Mouse (Mus musculus): ENCODE data around the gene Alpl. TPM values are rescaled to one million over a fixed set of nuclear protein-coding genes. Genes with fewer than 3 reads are reported as not detected.

Alpl gene
- polyA plus RNA-seq, 1 experiment, result 6.2 TPM

- peaks cover 5% of the 10 kb centered on the region; the same call in 1 of the 2 replicates for H3K27me3 ChIP-seq (ENCODE audit: control insufficient read depth, insufficient read depth, low read length)
Measured at GRCm38 (mm10) chr4:137705379-137705778, 90.8 kb downstream of the Alpl start.

GRCm38 (mm10) chr4:137704561-137704960 is 91.6 kb downstream of the Alpl start:
- TF ChIP-seq CTCF (IDR thresholded peaks at IDR 0.05; ENCODE audit: extremely low read depth, insufficient read depth, insufficient read length, insufficient replicate concordance) (no peak), POLR2A (IDR thresholded peaks at IDR 0.05; ENCODE audit: low read depth, low read length) (no peak)
- 69% methylated on average over 2 of the region's 2 CpGs for WGBS
- no peak for DNase-seq (ENCODE audit: low read depth in 1 of 2, low spot score in 2 of 2)
- Histone ChIP-seq H3K27ac (ENCODE audit: insufficient read depth, low read length) (no peak overlapping the region), H3K4me3 (ENCODE audit: extremely low read depth, insufficient read depth, insufficient read length) (no peak overlapping the region), H3K36me3 (ENCODE audit: control insufficient read depth, insufficient read depth, low read length) (no peaks in the 10 kb centered on the region), H3K27me3 (ENCODE audit: control insufficient read depth, insufficient read depth, low read length) (peaks cover 5% of the 10 kb centered on the region; the same call in 1 of the 2 replicates), H3K4me1 (ENCODE audit: control insufficient read depth, insufficient read depth, insufficient read length) (peaks cover 3% of the 10 kb centered on the region; the same call in 1 of the 2 replicates)

More at GRCm38 (mm10) chr4:137705379-137705778, 90.8 kb downstream of the Alpl start:
- no peak overlapping the region for H3K4me3 ChIP-seq (ENCODE audit: extremely low read depth, insufficient read depth, insufficient read length)
- 89% methylated on average over 5 of the region's 5 CpGs for WGBS
- H3K27ac ChIP-seq (ENCODE audit: insufficient read depth, low read length), result no peak overlapping the region
- TF ChIP-seq POLR2A (IDR thresholded peaks at IDR 0.05; ENCODE audit: low read depth, low read length) (no peak), CTCF (IDR thresholded peaks at IDR 0.05; ENCODE audit: extremely low read depth, insufficient read depth, insufficient read length, insufficient replicate concordance) (no peak)
- no peak for DNase-seq (ENCODE audit: low read depth in 1 of 2, low spot score in 2 of 2)
- H3K36me3 ChIP-seq (ENCODE audit: control insufficient read depth, insufficient read depth, low read length), result no peaks in the 10 kb centered on the region
- H3K4me1 ChIP-seq (ENCODE audit: control insufficient read depth, insufficient read depth, insufficient read length), result peaks cover 3% of the 10 kb centered on the region; the same call in 1 of the 2 replicates

GRCm38 (mm10) chr4:137703077-137703476 is 93.1 kb downstream of the Alpl start:
- peaks cover 5% of the 10 kb centered on the region; the same call in 1 of the 2 replicates for H3K27me3 ChIP-seq (ENCODE audit: control insufficient read depth, insufficient read depth, low read length)
- 70% methylated on average over 5 of the region's 5 CpGs for WGBS

GRCm38 (mm10) chr4:137700960-137701359 is 95.2 kb downstream of the Alpl start:
- Histone ChIP-seq H3K4me3 (ENCODE audit: extremely low read depth, insufficient read depth, insufficient read length) (no peak overlapping the region), H3K27me3 (ENCODE audit: control insufficient read depth, insufficient read depth, low read length) (no peaks in the 10 kb centered on the region; the same call in 1 of the 2 replicates), H3K27ac (ENCODE audit: insufficient read depth, low read length) (no peak overlapping the region), H3K4me1 (ENCODE audit: control insufficient read depth, insufficient read depth, insufficient read length) (no peaks in the 10 kb centered on the region), H3K36me3 (ENCODE audit: control insufficient read depth, insufficient read depth, low read length) (no peaks in the 10 kb centered on the region)
- TF ChIP-seq POLR2A (IDR thresholded peaks at IDR 0.05; ENCODE audit: low read depth, low read length), result no peak
- no peak for TF ChIP-seq CTCF (IDR thresholded peaks at IDR 0.05; ENCODE audit: extremely low read depth, insufficient read depth, insufficient read length, insufficient replicate concordance)
- DNase-seq (ENCODE audit: low read depth in 1 of 2, low spot score in 2 of 2), result no peak
- 62% methylated on average over 6 of the region's 6 CpGs for WGBS

More at GRCm38 (mm10) chr4:137703077-137703476, 93.1 kb downstream of the Alpl start:
- Histone ChIP-seq H3K27ac (ENCODE audit: insufficient read depth, low read length) (no peak overlapping the region), H3K4me3 (ENCODE audit: extremely low read depth, insufficient read depth, insufficient read length) (no peak overlapping the region), H3K4me1 (ENCODE audit: control insufficient read depth, insufficient read depth, insufficient read length) (peaks cover 3% of the 10 kb centered on the region; the same call in 1 of the 2 replicates), H3K36me3 (ENCODE audit: control insufficient read depth, insufficient read depth, low read length) (no peaks in the 10 kb centered on the region)
- DNase-seq (ENCODE audit: low read depth in 1 of 2, low spot score in 2 of 2), result no peak
- TF ChIP-seq POLR2A (IDR thresholded peaks at IDR 0.05; ENCODE audit: low read depth, low read length) (no peak), CTCF (IDR thresholded peaks at IDR 0.05; ENCODE audit: extremely low read depth, insufficient read depth, insufficient read length, insufficient replicate concordance) (no peak)

- Histone ChIP-seq H3K27me3 (ENCODE audit: control insufficient read depth, insufficient read depth, low read length) (no peaks in the 10 kb centered on the region; the same call in 1 of the 2 replicates), H3K4me3 (ENCODE audit: extremely low read depth, insufficient read depth, insufficient read length) (no peak overlapping the region), H3K36me3 (ENCODE audit: control insufficient read depth, insufficient read depth, low read length) (no peaks in the 10 kb centered on the region), H3K27ac (ENCODE audit: insufficient read depth, low read length) (no peak overlapping the region), H3K4me1 (ENCODE audit: control insufficient read depth, insufficient read depth, insufficient read length) (no peaks in the 10 kb centered on the region)
- 66% methylated on average over 21 of the region's 21 CpGs for WGBS
- DNase-seq (ENCODE audit: low read depth in 1 of 2, low spot score in 2 of 2), result no peak
- TF ChIP-seq POLR2A (IDR thresholded peaks at IDR 0.05; ENCODE audit: low read depth, low read length) (no peak), CTCF (IDR thresholded peaks at IDR 0.05; ENCODE audit: extremely low read depth, insufficient read depth, insufficient read length, insufficient replicate concordance) (no peak)
Measured at GRCm38 (mm10) chr4:137699264-137700211, 96.6 kb downstream of the Alpl start.

- TF ChIP-seq POLR2A (IDR thresholded peaks at IDR 0.05; ENCODE audit: low read depth, low read length), result no peak
- no peak for TF ChIP-seq CTCF (IDR thresholded peaks at IDR 0.05; ENCODE audit: extremely low read depth, insufficient read depth, insufficient read length, insufficient replicate concordance)
- Histone ChIP-seq H3K27me3 (ENCODE audit: control insufficient read depth, insufficient read depth, low read length) (no peaks in the 10 kb centered on the region; the same call in 1 of the 2 replicates), H3K4me1 (ENCODE audit: control insufficient read depth, insufficient read depth, insufficient read length) (no peaks in the 10 kb centered on the region), H3K27ac (ENCODE audit: insufficient read depth, low read length) (no peak overlapping the region), H3K4me3 (ENCODE audit: extremely low read depth, insufficient read depth, insufficient read length) (no peak overlapping the region), H3K36me3 (ENCODE audit: control insufficient read depth, insufficient read depth, low read length) (no peaks in the 10 kb centered on the region)
- 83% methylated on average over 7 of the region's 7 CpGs for WGBS
- no peak for DNase-seq (ENCODE audit: low read depth in 1 of 2, low spot score in 2 of 2)
Measured at GRCm38 (mm10) chr4:137698076-137698985, 97.9 kb downstream of the Alpl start.

Data from spleen, adult 2 months (tissue).